Mouse (Mus musculus) liver, embryonic 12.5 days (tissue): Measurements from ENCODE around the gene Mslnl. TPM values are rescaled to one million over a fixed set of nuclear protein-coding genes. Genes with fewer than 3 reads are reported as not detected.

Experiments used
- ATAC-seq: fragments of 200-750 bp; cut with Nextera tagmentation; 2 replicates; pipeline ENCODE4 v1.8.0; 2017; ENCODE audit warnings: moderate number of reproducible peaks, mild to moderate bottlenecking, moderate library complexity
- H3K27ac ChIP-seq: fragments of 300-500 bp; sonication (generic); 2 replicates; pipeline ENCODE4 v1.5.1; 2016; ENCODE audit warnings: mild to moderate bottlenecking
- H3K27me3 ChIP-seq: fragments of 300-500 bp; sonication (generic); replicated peaks from 2 replicates; pipeline ENCODE4 v1.6.1; 2016; ENCODE audit warnings: mild to moderate bottlenecking, moderate library complexity
- H3K36me3 ChIP-seq: fragments of 300-500 bp; sonication (generic); 2 replicates; pipeline ENCODE4 v1.6.1; 2016; ENCODE audit warnings: mild to moderate bottlenecking, moderate library complexity
- H3K4me1 ChIP-seq: fragments of 300-500 bp; sonication (generic); 2 replicates; pipeline ENCODE4 v1.6.1; 2016
- H3K4me2 ChIP-seq: fragments of 300-500 bp; sonication (generic); 2 replicates; pipeline ENCODE4 v1.6.1; 2016; ENCODE audit warnings: mild to moderate bottlenecking, moderate library complexity
- H3K4me3 ChIP-seq: fragments of 300-500 bp; sonication (generic); 2 replicates; pipeline ENCODE4 v1.5.1; 2016; ENCODE audit warnings: mild to moderate bottlenecking, moderate library complexity
- H3K9ac ChIP-seq: fragments of 300-500 bp; sonication (generic); 2 replicates; pipeline ENCODE4 v1.6.1; 2016; ENCODE audit warnings: mild to moderate bottlenecking, moderate library complexity
- H3K9me3 ChIP-seq: fragments of 300-500 bp; sonication (generic); replicated peaks from 2 replicates; pipeline ENCODE4 v1.6.1; 2016; ENCODE audit warnings: mild to moderate bottlenecking, moderate library complexity
- WGBS: fragments of 180-500 bp; shearing (Covaris S2); methylation state at CpG from one replicate; pipeline ENCODE4 v1.1.7; 2016; ENCODE audit not compliant: insufficient replicate concordance; 5-methylcytosine and 5-hydroxymethylcytosine counted together
- polyA plus RNA-seq: library from polyadenylated mRNA; unstranded; fragments of >200 nt; fragmentation: Nextera tagmentation; extraction: Ambion mirVana; gene quantifications from 2 replicates; pipeline ENCODE4 v1.2.1, GENCODE M21; 2016

The Mslnl gene
- polyA plus RNA-seq, 1 experiment from 2014 or later = not detected

DNA sequence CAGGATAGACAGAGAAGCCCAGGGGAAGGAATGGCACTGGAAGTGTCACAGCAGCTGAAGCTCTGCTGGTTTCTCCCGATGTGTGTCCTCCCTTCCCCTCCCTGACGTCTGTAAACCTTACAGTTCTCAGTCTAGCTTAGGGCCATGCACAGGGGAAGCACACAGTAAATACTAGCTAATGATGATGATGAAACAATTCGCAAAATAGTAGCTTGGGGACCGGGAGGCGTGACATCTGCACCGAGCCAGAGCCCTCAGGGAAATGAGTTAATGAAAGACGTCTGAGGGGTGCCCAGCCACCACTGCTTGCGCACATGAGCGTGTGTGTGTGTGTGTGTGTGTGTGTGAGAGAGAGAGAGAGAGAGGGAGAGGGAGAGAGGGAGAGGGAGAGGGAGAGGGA is 33.5 kb downstream of the Mslnl start:
- Histone ChIP-seq H3K36me3 (no peaks in the 10 kb centered on the region), H3K4me2 (no peak overlapping the region), H3K27ac (no peak overlapping the region), H3K4me1 (peaks cover 3% of the 10 kb centered on the region), H3K4me3 (no peak overlapping the region), H3K9me3 (no peaks in the 10 kb centered on the region), H3K27me3 (peaks cover 55% of the 10 kb centered on the region), H3K9ac (no peak overlapping the region)
- no peak for ATAC-seq
- 50% methylated on average over 9 of the region's 9 CpGs for WGBS

DNA sequence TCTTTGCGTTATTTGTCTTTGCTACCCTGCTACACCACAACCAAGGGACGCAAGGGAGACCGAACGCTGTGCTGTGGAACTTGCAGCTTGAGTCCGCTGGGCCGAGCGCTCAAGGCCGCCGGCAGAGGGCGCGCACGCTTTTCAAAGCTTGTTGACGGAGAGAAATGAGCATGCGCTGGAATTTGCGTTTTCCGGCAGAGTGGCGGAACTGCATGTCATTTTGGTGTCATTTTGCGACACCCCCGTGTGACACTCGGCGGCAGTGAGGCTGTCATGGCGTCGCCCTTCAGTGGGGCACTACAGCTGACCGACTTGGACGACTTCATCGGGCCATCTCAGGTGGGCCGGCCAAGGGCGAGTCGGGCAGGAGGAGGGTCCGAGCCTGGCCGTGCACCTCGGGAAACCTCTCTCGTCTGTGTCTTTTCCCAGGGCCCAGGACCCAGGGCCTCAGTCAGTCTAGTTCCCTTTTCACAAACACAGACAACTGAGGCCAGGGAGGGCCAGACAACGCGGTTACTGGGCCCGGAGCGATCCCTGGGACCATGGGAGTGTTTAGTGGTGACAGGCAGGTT is 37.8 kb downstream of the Mslnl start, which contains the start of gene Narfl:
TSS of gene Narfl (plus strand) at position 228 of the 572 bp plus-strand sequence.
- Histone ChIP-seq H3K4me3 (peak within 1 kb of the TSS; percentile 79), H3K9me3 (no peaks in the 10 kb centered on the region), H3K27ac (no peak within 1 kb of the TSS; the same call in 1 of the 2 replicates), H3K27me3 (peaks cover 27% of the 10 kb centered on the region), H3K9ac (peak within 1 kb of the TSS; percentile 84), H3K36me3 (peaks cover 23% of the 10 kb centered on the region), H3K4me2 (peak within 1 kb of the TSS; percentile 87), H3K4me1 (peaks cover 18% of the 10 kb centered on the region)
- WGBS = under 1% methylated on average over 37 of the region's 37 CpGs
- peak; percentile 83 for ATAC-seq

DNA sequence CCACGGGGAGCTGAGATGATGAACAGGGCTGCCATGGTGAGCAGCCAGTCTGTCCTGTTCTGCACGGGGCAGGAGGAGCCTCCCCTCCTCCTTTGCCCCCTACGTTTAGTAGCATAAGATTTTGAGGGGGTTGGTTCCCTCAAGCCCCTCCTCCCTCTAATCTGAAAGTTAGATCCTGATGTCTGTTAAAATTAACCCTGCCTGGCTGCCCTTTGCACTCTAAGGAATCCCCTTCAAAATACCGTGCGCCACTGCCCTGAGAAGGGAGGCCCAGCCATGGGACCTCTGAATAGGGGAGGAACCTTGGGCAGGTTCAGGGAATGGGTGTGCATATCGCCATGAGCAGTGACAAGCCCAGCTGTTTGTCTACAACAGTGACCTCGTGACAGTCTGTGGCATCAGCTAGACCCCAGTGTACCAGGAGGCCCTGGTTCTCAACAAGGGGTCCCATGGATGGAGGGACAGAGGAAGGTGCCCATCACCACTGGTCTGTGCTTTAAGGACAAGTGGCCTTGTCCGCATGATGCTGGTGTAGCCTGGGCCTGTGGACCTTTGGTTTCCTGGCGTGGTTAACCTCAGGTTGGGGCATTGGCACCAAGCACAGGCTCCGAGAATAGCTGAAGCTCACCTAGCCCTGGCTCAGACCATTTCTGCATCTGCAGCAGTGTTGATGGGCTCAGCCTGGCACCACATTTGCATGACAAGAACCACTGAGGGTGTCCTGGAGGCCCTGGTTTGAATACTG is 39.6 kb downstream of the Mslnl start:
- Histone ChIP-seq H3K27me3 (peaks cover 10% of the 10 kb centered on the region; the same call in 1 of the 2 replicates), H3K36me3 (peaks cover 40% of the 10 kb centered on the region), H3K9me3 (no peaks in the 10 kb centered on the region), H3K4me2 (peak overlapping the region; percentile 87; the same call in 1 of the 2 replicates), H3K27ac (no peak overlapping the region), H3K9ac (0 out of 2 replicates have a peak overlapping the region, but pooled peaks have one; percentile 84), H3K4me3 (no peak overlapping the region), H3K4me1 (peaks cover 18% of the 10 kb centered on the region)
- no peak for ATAC-seq
- 75% methylated on average over 10 of the region's 10 CpGs for WGBS

DNA sequence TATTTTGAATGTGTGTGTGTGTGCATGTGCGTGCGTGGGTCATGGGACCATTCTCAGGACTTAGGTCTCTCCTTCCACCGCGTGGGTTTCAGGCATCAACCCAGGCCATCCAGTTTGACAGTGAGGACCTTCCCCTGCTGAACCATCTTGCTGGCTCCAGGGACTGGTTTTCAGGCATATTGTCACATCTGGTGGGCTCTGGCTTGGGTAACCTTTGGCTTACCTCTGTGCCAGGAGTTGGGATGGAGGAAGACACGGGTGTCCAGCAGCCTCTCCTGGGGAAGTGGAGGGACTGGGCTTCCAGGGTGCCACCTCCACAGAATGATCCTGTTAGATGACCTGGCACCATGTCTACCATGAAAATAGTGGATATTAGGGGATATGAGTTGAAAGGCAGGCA is 42.1 kb downstream of the Mslnl start:
- Histone ChIP-seq H3K4me2 (no peak overlapping the region), H3K36me3 (peaks cover 64% of the 10 kb centered on the region), H3K4me1 (peaks cover 18% of the 10 kb centered on the region), H3K4me3 (no peak overlapping the region), H3K27ac (no peak overlapping the region), H3K27me3 (no peaks in the 10 kb centered on the region), H3K9me3 (no peaks in the 10 kb centered on the region), H3K9ac (no peak overlapping the region)
- WGBS = 88% methylated on average over 5 of the region's 5 CpGs
- no peak for ATAC-seq

DNA sequence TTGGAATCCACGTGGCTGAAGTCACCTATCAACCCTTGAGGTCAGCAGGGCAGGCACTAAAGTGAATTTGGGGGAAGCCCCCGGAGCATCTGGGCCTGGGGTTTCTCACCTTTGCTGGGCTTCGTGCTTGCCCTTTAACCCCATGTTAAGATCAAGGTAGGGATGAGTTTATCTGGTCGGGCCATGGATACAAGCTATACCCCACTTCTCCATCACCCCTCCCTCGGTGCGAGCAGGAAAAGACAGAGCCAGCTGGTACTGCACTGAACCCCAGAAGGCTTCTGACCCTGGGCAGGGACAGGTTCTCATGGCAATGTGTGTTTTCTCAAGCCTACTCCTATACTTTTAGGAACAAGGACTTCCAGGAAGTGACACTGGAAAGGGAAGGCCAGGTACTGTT is 45.5 kb downstream of the Mslnl start:
- peaks cover 72% of the 10 kb centered on the region for H3K36me3 ChIP-seq
- H3K27me3 ChIP-seq = no peaks in the 10 kb centered on the region
- H3K9ac ChIP-seq = no peak overlapping the region
- WGBS = 68% methylated on average over 6 of the region's 6 CpGs
- no peak overlapping the region for H3K27ac ChIP-seq
- H3K4me1 ChIP-seq = peaks cover 16% of the 10 kb centered on the region
- H3K4me3 ChIP-seq = no peak overlapping the region
- no peaks in the 10 kb centered on the region for H3K9me3 ChIP-seq
- no peak overlapping the region for H3K4me2 ChIP-seq
- no peak for ATAC-seq

DNA sequence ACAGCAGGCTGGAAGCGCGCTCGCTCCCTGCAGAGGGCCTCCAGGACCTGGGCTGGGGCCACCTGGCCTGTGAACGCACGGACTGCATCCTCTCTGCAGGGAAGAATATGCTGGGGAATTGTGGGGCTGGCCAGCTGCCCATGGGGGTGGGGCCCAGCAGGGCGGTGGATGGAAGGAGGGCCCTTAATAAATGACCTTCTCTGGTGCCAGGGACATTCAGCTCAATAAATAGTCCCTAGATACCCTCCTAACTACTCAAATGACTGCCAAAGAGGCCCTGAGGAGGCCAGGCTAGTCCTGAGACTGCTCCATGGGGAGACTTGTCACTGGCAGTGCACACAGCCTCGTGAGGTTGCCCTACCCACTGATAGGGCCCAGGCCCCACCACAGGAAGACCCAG is 47.2 kb downstream of the Mslnl start:
- WGBS = 79% methylated on average over 7 of the region's 7 CpGs
- Histone ChIP-seq H3K9me3 (no peaks in the 10 kb centered on the region), H3K9ac (no peak overlapping the region), H3K4me2 (no peak overlapping the region), H3K27me3 (no peaks in the 10 kb centered on the region), H3K27ac (no peak overlapping the region), H3K4me1 (peaks cover 16% of the 10 kb centered on the region), H3K4me3 (no peak overlapping the region), H3K36me3 (peaks cover 66% of the 10 kb centered on the region)
- ATAC-seq = no peak

DNA sequence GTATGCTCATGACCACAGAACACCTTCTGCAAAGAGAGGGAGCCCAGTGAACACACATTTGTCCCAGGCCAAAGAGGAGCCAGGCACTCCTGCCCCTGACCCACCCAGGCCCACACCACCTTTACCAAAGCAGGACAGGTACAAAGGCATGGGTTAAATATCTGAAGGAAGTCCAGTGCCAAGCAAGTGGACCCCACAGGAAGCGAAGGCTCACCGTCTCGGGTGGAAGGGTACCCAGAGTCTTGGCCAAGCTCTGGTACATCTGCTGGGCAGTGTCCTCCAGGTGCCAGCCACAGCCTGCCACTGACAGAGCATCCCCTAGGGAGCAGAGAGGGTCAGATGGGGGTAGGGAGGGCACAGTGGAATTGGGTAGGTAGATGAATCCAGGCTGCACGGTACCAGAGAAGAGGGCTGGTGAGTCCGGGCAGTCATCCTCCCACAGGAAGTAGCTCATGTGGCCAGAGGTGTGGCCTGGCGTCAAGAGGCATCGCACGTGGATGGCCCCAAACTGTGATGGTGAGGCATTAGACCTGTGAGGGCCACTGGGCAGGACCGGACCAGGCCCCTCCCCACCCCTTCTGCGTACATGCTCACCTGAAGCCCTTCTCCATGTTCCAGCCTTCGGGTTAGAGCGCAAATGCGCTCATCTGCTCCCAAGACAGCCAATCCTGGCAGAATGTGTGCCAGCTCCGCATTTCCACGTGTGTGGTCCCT is 48.2 kb downstream of the Mslnl start:
- Histone ChIP-seq H3K4me1 (peaks cover 16% of the 10 kb centered on the region), H3K27ac (no peak overlapping the region), H3K9me3 (no peaks in the 10 kb centered on the region), H3K4me2 (peak overlapping the region; percentile 87), H3K27me3 (no peaks in the 10 kb centered on the region), H3K36me3 (peaks cover 64% of the 10 kb centered on the region), H3K4me3 (peak overlapping the region; percentile 73; the same call in 1 of the 2 replicates), H3K9ac (peak overlapping the region; percentile 72; the same call in 1 of the 2 replicates)
- 79% methylated on average over 15 of the region's 15 CpGs for WGBS
- no peak for ATAC-seq

DNA sequence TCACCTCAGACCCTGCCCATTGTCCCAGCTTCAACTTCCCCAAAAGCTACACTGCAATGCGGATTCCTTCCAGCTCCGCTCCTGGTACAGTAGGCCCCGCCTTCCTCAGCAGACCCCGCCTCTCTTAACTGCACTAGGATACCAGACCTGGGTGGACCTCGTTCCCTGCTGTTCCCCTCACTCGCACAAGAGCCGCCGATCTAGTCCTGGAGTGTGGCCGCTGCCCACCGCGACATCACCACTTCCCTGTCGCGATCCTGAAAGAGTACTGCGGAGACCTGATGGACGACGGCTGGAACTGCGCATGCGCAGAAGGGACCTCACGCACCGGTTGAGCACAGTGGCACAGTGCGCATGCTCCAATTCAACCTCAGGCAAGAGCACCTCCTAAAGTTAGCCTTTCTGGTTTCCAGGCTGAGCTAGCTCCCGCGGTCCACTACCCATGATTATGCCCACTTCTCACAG is 49.5 kb downstream of the Mslnl start, which contains the start of gene Haghl:
TSS of gene Haghl (minus strand) at position 393 of the 465 bp plus-strand sequence.
- H3K36me3 ChIP-seq = peaks cover 63% of the 10 kb centered on the region
- WGBS = under 1% methylated on average over 23 of the region's 23 CpGs
- no peaks in the 10 kb centered on the region for H3K9me3 ChIP-seq
- peak; percentile 83 for ATAC-seq
- H3K4me1 ChIP-seq = peaks cover 16% of the 10 kb centered on the region
- H3K4me2 ChIP-seq = peak within 1 kb of the TSS; percentile 87
- peak within 1 kb of the TSS; percentile 69 for H3K27ac ChIP-seq
- H3K27me3 ChIP-seq = no peaks in the 10 kb centered on the region
- peak within 1 kb of the TSS; percentile 73 for H3K4me3 ChIP-seq
- H3K9ac ChIP-seq = peak within 1 kb of the TSS; percentile 72

DNA sequence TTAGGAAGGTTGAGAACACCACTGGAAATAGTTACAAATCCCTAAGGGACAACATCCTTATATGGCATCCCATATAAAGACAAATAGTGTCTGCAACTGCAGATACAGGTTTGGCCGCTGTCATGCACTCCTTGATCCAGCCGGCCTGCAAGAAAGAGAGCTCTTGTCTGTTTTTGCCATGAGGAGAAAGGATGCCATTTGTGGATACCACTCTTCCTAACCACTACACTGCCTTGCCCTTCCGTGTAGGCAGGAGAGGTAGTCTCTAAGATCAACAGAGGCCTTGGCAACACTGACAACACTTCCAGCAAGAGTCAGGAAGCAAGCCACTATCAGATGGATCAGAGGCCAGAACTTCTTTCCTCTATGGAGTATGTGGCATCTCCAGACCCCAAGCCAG is 50.4 kb downstream of the Mslnl start, which contains the start of gene Ccdc78:
TSS of gene Ccdc78 (plus strand) at position 301 of the 400 bp plus-strand sequence.
- H3K4me2 ChIP-seq = peak within 1 kb of the TSS; percentile 87
- H3K9me3 ChIP-seq = no peaks in the 10 kb centered on the region
- H3K27me3 ChIP-seq = no peaks in the 10 kb centered on the region
- H3K36me3 ChIP-seq = peaks cover 59% of the 10 kb centered on the region
- ATAC-seq = no peak
- peak within 1 kb of the TSS; percentile 69 for H3K27ac ChIP-seq
- peak within 1 kb of the TSS; percentile 73 for H3K4me3 ChIP-seq
- 80% methylated on average over 3 of the region's 3 CpGs for WGBS
- peak within 1 kb of the TSS; percentile 72 for H3K9ac ChIP-seq
- peaks cover 25% of the 10 kb centered on the region for H3K4me1 ChIP-seq

DNA sequence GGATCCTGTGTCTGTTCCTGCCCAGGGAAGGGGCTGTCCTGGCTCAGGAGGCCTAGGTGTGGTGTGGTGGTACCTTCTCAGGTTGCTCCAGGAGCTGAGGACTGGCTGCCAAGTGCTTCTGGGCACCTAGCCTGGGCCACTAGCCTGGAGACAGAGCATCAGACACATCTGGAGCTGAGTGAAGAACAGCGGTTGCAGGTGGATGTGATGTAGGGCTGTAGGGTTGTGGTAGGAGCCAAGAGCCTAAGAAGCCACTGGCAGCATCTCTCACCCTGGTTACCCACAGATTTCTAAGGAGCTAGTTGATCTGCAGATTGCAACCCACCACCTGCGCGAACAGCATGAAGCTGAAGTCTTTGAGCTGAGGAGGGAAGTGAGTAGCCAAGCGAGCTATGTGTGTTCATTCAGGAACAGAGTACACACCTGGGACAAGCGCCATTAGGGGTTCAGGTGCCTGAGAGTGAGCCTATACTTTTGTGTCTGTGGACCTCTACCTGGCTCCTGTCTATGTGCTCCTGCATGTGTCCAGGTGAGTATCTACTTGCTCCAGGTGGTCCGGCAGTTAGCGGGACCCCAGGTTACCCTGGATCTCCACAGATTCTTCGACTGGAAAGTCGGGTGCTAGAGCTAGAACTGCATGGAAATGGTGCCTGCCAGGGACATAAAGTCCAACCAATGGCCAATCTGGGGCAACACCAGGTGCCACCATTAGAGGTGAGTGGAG is 51.1 kb downstream of the Mslnl start:
- Histone ChIP-seq H3K9ac (no peak overlapping the region), H3K4me3 (no peak overlapping the region), H3K4me1 (peaks cover 31% of the 10 kb centered on the region), H3K9me3 (no peaks in the 10 kb centered on the region), H3K27me3 (no peaks in the 10 kb centered on the region), H3K27ac (no peak overlapping the region), H3K36me3 (peaks cover 53% of the 10 kb centered on the region), H3K4me2 (no peak overlapping the region)
- WGBS = 84% methylated on average over 9 of the region's 9 CpGs
- no peak for ATAC-seq

DNA sequence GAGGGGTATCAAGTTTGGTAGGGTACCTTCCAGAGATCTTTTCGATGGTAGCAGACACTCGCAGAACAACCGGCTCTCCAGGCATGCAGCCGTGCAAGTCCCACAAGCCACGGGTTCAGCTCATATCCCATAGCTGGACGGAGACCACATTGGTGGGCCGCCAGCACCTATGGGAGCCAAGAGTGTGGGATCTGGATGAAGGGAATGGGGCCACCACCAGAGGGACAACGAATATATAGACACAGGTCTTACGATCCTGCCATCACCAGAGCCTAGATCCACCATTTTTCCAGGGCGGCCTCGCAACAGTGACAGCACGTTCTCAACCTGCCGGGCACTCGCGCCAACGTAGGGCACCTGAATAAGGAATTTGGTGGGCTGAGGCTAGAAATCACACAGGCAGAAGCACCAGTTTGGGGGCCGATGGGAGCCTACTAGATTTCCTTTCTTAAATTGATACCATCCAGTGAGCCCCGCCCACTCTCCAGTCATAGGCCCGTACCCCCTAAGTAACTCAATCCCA is 55.5 kb downstream of the Mslnl start:
- Histone ChIP-seq H3K9me3 (no peaks in the 10 kb centered on the region), H3K36me3 (peaks cover 44% of the 10 kb centered on the region), H3K4me3 (peak overlapping the region; percentile 81), H3K27ac (peak overlapping the region; percentile 93), H3K27me3 (no peaks in the 10 kb centered on the region), H3K9ac (peak overlapping the region; percentile 79), H3K4me2 (peak overlapping the region; percentile 80), H3K4me1 (peaks cover 53% of the 10 kb centered on the region)
- WGBS = 29% methylated on average over 19 of the region's 19 CpGs
- ATAC-seq = peak; percentile 24
